In the genomic region with DNA sequence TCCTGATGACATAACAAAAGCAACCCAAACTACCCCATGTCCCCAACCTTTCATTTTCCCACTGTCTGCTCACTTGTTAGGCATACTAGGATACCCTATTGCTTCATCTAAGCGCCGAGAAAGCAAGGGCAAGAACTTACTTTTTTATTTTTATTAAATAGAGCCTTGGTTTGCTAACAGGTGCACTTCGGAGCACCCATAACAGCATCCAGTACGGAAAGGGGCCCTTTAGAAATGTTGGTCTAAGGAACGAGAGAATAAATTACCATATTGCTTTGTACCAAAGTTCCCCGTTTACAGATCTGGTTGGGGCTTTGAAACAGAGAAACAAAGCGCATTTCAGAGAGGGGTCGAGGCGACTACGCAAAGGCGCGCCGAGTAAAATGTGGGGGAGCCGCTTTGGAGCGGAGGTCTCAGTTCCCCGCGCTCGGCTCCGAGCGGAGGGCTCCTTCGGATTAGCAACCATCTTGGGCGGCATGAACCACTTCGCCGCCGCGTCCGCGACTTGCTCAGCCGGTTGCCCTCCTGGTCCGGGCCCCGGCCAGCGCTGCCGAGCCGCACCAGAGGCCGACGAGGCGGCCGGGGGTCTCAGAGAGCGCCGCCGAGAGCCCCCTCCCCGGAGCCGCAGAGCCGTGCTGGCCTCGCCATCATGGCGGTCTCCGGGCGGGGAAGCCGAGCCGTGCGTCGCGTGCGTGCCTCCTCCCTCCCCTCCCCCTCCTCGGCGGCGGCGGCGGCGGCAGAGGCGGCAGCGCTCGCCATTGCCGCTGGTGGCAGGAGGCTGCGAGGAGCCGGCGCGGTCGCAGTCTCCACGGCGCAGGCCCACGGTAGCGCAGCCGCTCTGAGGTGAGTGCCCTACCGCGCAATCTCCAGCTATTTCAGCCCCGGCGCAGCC, we compare ENCODE assay signal across 8 mouse cellular contexts. TPM values are rescaled to one million over a fixed set of nuclear protein-coding genes. Genes with fewer than 3 reads are reported as not detected.
DNase-seq lines count a peak whose midpoint lies in the region; ATAC-seq and TF ChIP-seq lines count a peak whose summit lies in the region.

TSS of gene Nrf1 (plus strand) at position 718 of the 892 bp plus-strand sequence.

- under 1% methylated on average over 78 of the region's 78 CpGs for WGBS in heart, embryonic 13.5 days
- WGBS in kidney, postnatal 0 days: under 1% methylated on average over 74 of the region's 78 CpGs
- WGBS in liver, adult 2 months: under 1% methylated on average over 73 of the region's 78 CpGs

- DNase-seq in CD4-positive, CD25-positive, alpha-beta regulatory T cell, adult 2 months (ENCODE audit: low read depth, low spot score): peak; percentile 97
- DNase-seq in c-Kit-negative CD71-positive TER-119-positive erythroid progenitor cells, embryonic 14.5 days (ENCODE audit: low read depth, low spot score): peak; percentile 75
- DNase-seq in fibroblast of lung, adult 2 months (ENCODE audit: low read depth): peak; percentile 47
- peak; percentile 93 for DNase-seq in kidney, postnatal 0 days (ENCODE audit: low spot score)
- DNase-seq in liver, adult 2 months (ENCODE audit: extremely low read depth, low read depth, low spot score): peak; percentile 66
- peak; percentile 90 to 92 for DNase-seq in spleen, postnatal 36 days (ENCODE audit: low spot score in 2 of 2)

- H3K79me2 ChIP-seq in liver, adult 2 months (ENCODE audit: control insufficient read depth, insufficient read depth, low read length): peaks cover 19% of the 10 kb centered on the region

- H3K9me3 ChIP-seq in heart, embryonic 13.5 days: 0 out of 2 replicates have a peak, but pooled peaks cover 4% of the 10 kb centered on the region
- H3K9me3 ChIP-seq in kidney, postnatal 0 days (replicated peaks; ENCODE audit: low read length): no peaks in the 10 kb centered on the region

- peak within 1 kb of the TSS; percentile 86 for H3K4me3 ChIP-seq in heart, embryonic 13.5 days
- peak within 1 kb of the TSS; percentile 94 for H3K4me3 ChIP-seq in kidney, postnatal 0 days (replicated peaks; ENCODE audit: low read depth, low read length)
- peak within 1 kb of the TSS; percentile 87 for H3K4me3 ChIP-seq in liver, adult 2 months (ENCODE audit: insufficient read depth, low read depth, low read length)

- H3K9ac ChIP-seq in heart, embryonic 13.5 days: peak within 1 kb of the TSS; percentile 97
- peak within 1 kb of the TSS; percentile 97 for H3K9ac ChIP-seq in kidney, postnatal 0 days (ENCODE audit: low read depth, low read length)
- peak within 1 kb of the TSS; percentile 100 for H3K9ac ChIP-seq in liver, adult 2 months (ENCODE audit: low read depth, low read length)

- H3K36me3 ChIP-seq in heart, embryonic 13.5 days: peaks cover 7% of the 10 kb centered on the region
- no peaks in the 10 kb centered on the region for H3K36me3 ChIP-seq in kidney, postnatal 0 days (ENCODE audit: insufficient read depth, low read length)
- H3K36me3 ChIP-seq in liver, adult 2 months (ENCODE audit: control insufficient read depth, insufficient read depth, low read length): no peaks in the 10 kb centered on the region

- peak within 1 kb of the TSS; percentile 100 for H3K27ac ChIP-seq in heart, embryonic 13.5 days (replicated peaks)
- H3K27ac ChIP-seq in kidney, postnatal 0 days: peak within 1 kb of the TSS; percentile 100
- H3K27ac ChIP-seq in liver, adult 2 months (replicated peaks; ENCODE audit: insufficient read depth, low read depth, low read length): peak within 1 kb of the TSS; percentile 100

- H3K4me2 ChIP-seq in heart, embryonic 13.5 days: peak within 1 kb of the TSS; percentile 82
- H3K4me2 ChIP-seq in kidney, postnatal 0 days (ENCODE audit: low read length): peak within 1 kb of the TSS; percentile 72

- H3K4me1 ChIP-seq in heart, embryonic 13.5 days: peaks cover 31% of the 10 kb centered on the region
- peaks cover 10% of the 10 kb centered on the region for H3K4me1 ChIP-seq in kidney, postnatal 0 days (replicated peaks; ENCODE audit: insufficient read depth, low read length)
- peaks cover 6% of the 10 kb centered on the region for H3K4me1 ChIP-seq in liver, adult 2 months (ENCODE audit: control insufficient read depth, insufficient read depth, low read length)

- peak; percentile 42; the same call in 1 of the 2 replicates for TF ChIP-seq CTCF in kidney, postnatal 0 days (IDR thresholded peaks at IDR 0.05; ENCODE audit: low read depth)
- TF ChIP-seq CTCF in liver, adult 2 months (IDR thresholded peaks at IDR 0.05; ENCODE audit: low read depth, low read length): 0 out of 2 replicates have a peak, but pooled peaks have one; percentile 5

- peak; percentile 84 for ATAC-seq in heart, embryonic 13.5 days (ENCODE audit: extremely low read depth, insufficient number of reproducible peaks, low FRiP score, low TSS enrichment)
- peak; percentile 95 for ATAC-seq in kidney, postnatal 0 days (replicated peaks; ENCODE audit: low FRiP score, low read depth)
- ATAC-seq in monocyte, adult 5-6 weeks (replicated peaks; ENCODE audit: insufficient number of reproducible peaks, low FRiP score, low TSS enrichment, poor library complexity, severe bottlenecking): peak; percentile 69; the same call in 1 of the 2 replicates

- no peaks in the 10 kb centered on the region for H3K27me3 ChIP-seq in heart, embryonic 13.5 days (replicated peaks)
- no peaks in the 10 kb centered on the region for H3K27me3 ChIP-seq in kidney, postnatal 0 days (ENCODE audit: insufficient read depth, low read length)
- no peaks in the 10 kb centered on the region for H3K27me3 ChIP-seq in liver, adult 2 months (ENCODE audit: control insufficient read depth, insufficient read depth, low read length)

- TF ChIP-seq POLR2A in liver, adult 2 months (IDR thresholded peaks at IDR 0.05; ENCODE audit: extremely low read depth, insufficient read depth, low read length): peak; percentile 79

RNA-seq across cellular contexts. Expression of gene Nrf1, which starts in this region (rescaled TPM):
- 32.9 and 34.9 TPM in 2 replicates for polyA plus RNA-seq in heart, embryonic 13.5 days (2015; fragmentation: Nextera tagmentation; extraction: Ambion mirVana)
- 31.8 and 32.0 TPM in 2 replicates for polyA plus RNA-seq in kidney, postnatal 0 days (2015; fragmentation: Nextera tagmentation; extraction: Ambion mirVana)
- total RNA-seq in liver, adult 2 months (2014; rRNA removed): 11.5 and 15.3 TPM in 2 replicates
- polyA plus RNA-seq in liver, adult 2 months (2012; rRNA removed): 11.3 and 13.5 TPM in 2 replicates
- 50.3 to 102 TPM (median 78.5 TPM) in 3 replicates for total RNA-seq in monocyte, adult 5-6 weeks (2017)

Comparison
In these comparisons a context has a peak if more than half of its experiments do, and no peak if none do; other contexts are left out.
1. Peak in every context shown above with its lines: DNase-seq, ATAC-seq, H3K4me3 ChIP-seq and H3K27ac ChIP-seq.
2. DNase-seq: peak in every context shown above with its lines; median percentile 97 in CD4-positive, CD25-positive, alpha-beta regulatory T cell, adult 2 months; 93 in kidney, postnatal 0 days; 91 in spleen, postnatal 36 days; 75 in c-Kit-negative CD71-positive TER-119-positive erythroid progenitor cells, embryonic 14.5 days; 66 in liver, adult 2 months; 47 in fibroblast of lung, adult 2 months.